Mouse (Mus musculus) lung, postnatal 36 days (tissue): ENCODE results near the gene Tor2a.

ENCODE experiments used
- DNase-seq: peaks from one replicate; pipeline ENCODE4 v3.0.0; 2022; ENCODE audit warnings: mixed read lengths

Tor2a gene

GRCm38 (mm10) chr2:32767241-32767640, 10.2 kb downstream of the Tor2a start:
- no peak for DNase-seq

- peak; percentile 82 for DNase-seq
These were observed 11.7 kb downstream of the Tor2a start for GRCm38 (mm10) chr2:32768661-32769285.

GRCm38 (mm10) chr2:32769327-32770085, 12.5 kb downstream of the Tor2a start:
- DNase-seq: no peak

GRCm38 (mm10) chr2:32771886-32772285, 14.9 kb downstream of the Tor2a start:
- no peak for DNase-seq

- no peak for DNase-seq
These were observed 15.7 kb downstream of the Tor2a start for GRCm38 (mm10) chr2:32772626-32773279.

GRCm38 (mm10) chr2:32775359-32776074, 18.5 kb downstream of the Tor2a start, which contains the start of the genes Ttc16 and Ptrh1:
Gene Ttc16 (minus strand): TSS chr2:32775633.
Gene Ptrh1 (plus strand): TSS chr2:32775786.
- DNase-seq: peak; percentile 100

GRCm38 (mm10) chr2:32776192-32776591, 19.2 kb downstream of the Tor2a start:
- no peak for DNase-seq

- DNase-seq: no peak
These were observed 21.0 kb downstream of the Tor2a start for GRCm38 (mm10) chr2:32778081-32778480.

GRCm38 (mm10) chr2:32779131-32779530, 22.1 kb downstream of the Tor2a start:
- DNase-seq: peak; percentile 80

- DNase-seq: no peak
These were observed 22.7 kb downstream of the Tor2a start for GRCm38 (mm10) chr2:32779714-32780113.

GRCm38 (mm10) chr2:32781710-32782109, 24.7 kb downstream of the Tor2a start:
- no peak for DNase-seq

- DNase-seq: peak; percentile 71
These were observed 27.1 kb downstream of the Tor2a start, which contains the start of gene Cfap157 for GRCm38 (mm10) chr2:32784048-32784681. Gene Cfap157 (minus strand): TSS chr2:32784428.

- peak; percentile 55 for DNase-seq
These were observed 30.1 kb downstream of the Tor2a start for GRCm38 (mm10) chr2:32787176-32787575.

GRCm38 (mm10) chr2:32788581-32788980, 31.5 kb downstream of the Tor2a start:
- no peak for DNase-seq

GRCm38 (mm10) chr2:32791297-32791696, 34.3 kb downstream of the Tor2a start:
- peak; percentile 79 for DNase-seq

GRCm38 (mm10) chr2:32795748-32796418, 38.8 kb downstream of the Tor2a start:
- DNase-seq: no peak

GRCm38 (mm10) chr2:32798251-32798962, 41.4 kb downstream of the Tor2a start:
- DNase-seq: no peak

- no peak for DNase-seq
These were observed 52.0 kb downstream of the Tor2a start for GRCm38 (mm10) chr2:32808816-32809566.
